Mouse (Mus musculus) G1E-ER4 (cell line): Measurements from ENCODE around the gene Tubb2a. TPM values are rescaled to one million over a fixed set of nuclear protein-coding genes. Genes with fewer than 3 reads are reported as not detected.

Experiments
- GATA1 ChIP-seq: IDR thresholded peaks from one replicate; pipeline ENCODE4 v1.8.0; 2012; ENCODE audit warnings: low read length, inconsistent platforms
- polyA plus RNA-seq: library from polyadenylated mRNA; stranded (reverse); fragments of >175 nt; gene quantifications from 2 replicates; pipeline ENCODE4 v1.2.3, GENCODE M21; 2012

Tubb2a gene
- polyA plus RNA-seq, 1 experiment = 10.9 TPM

- TF ChIP-seq GATA1 = no peak
Observed at GRCm38 (mm10) chr13:34040091-34040490, 37.7 kb downstream of the Tubb2a start.

GRCm38 (mm10) chr13:34038901-34039341 is 38.9 kb downstream of the Tubb2a start:
- TF ChIP-seq GATA1 = no peak

- TF ChIP-seq GATA1 = no peak
Observed at GRCm38 (mm10) chr13:34038056-34038432, 39.8 kb downstream of the Tubb2a start.

GRCm38 (mm10) chr13:34037172-34038055 is 40.4 kb downstream of the Tubb2a start, which contains the start of gene Bphl:
TSS of gene Bphl (plus strand) at chr13:34037597.
- TF ChIP-seq GATA1 = no peak

GRCm38 (mm10) chr13:34036726-34037125 is 41.1 kb downstream of the Tubb2a start:
- no peak for TF ChIP-seq GATA1

- no peak for TF ChIP-seq GATA1
Observed at GRCm38 (mm10) chr13:34035424-34035823, 42.4 kb downstream of the Tubb2a start.

- TF ChIP-seq GATA1 = no peak
Observed at GRCm38 (mm10) chr13:34032041-34032440, 45.8 kb downstream of the Tubb2a start.

Other genes with a start within 250 kb of the Tubb2a start
- gene Serpinb6e, start 234.6 kb downstream of the Tubb2a start, polyA plus RNA-seq = not detected in 2 replicates
- not detected in 2 replicates for gene Serpinb6c, start 172.3 kb downstream of the Tubb2a start, polyA plus RNA-seq
- gene Nqo2, start 113.3 kb downstream of the Tubb2a start, polyA plus RNA-seq = 0.35 and 0.43 TPM in 2 replicates
- 6.1 and 8.3 TPM in 2 replicates for gene Ripk1, start 75.6 kb downstream of the Tubb2a start, polyA plus RNA-seq
- gene Serpinb6a, start 75.2 kb downstream of the Tubb2a start, polyA plus RNA-seq = 3.2 and 3.7 TPM in 2 replicates
- 15.1 and 15.9 TPM in 2 replicates for gene Bphl, start 40.4 kb downstream of the Tubb2a start, polyA plus RNA-seq
- 0.60 and 1.2 TPM in 2 replicates for gene Tubb2b, start 52.5 kb upstream of the Tubb2a start, polyA plus RNA-seq
- 27.5 and 39.4 TPM in 2 replicates for gene Psmg4, start 85.0 kb upstream of the Tubb2a start, polyA plus RNA-seq